Mouse (Mus musculus): Measurements from ENCODE around the gene Flt3.

Flt3 gene

GRCm38 (mm10) chr5:147291764-147292505 lies 108.4 kb downstream of the Flt3 start:
- no peak for DNase-seq (ENCODE audit: low spot score in 2 of 2)

- no peak for DNase-seq (ENCODE audit: low spot score in 2 of 2)
Observed at GRCm38 (mm10) chr5:147284365-147284764, 115.9 kb downstream of the Flt3 start.
